Mouse (Mus musculus) ES-E14 (cell line): ENCODE measurements at regions not wholly inside any gene's neighbourhood (a gene's known extent, or its start where the extent isn't known, plus 50 kb on each side); places are given as distances from the start of the nearest gene placed in this dataset.

ENCODE experiments used
- DNase-seq: peaks from one replicate; pipeline ENCODE4 v3.0.0-alpha.2; 2013; ENCODE audit warnings: low read depth, low spot score
- H3K27ac ChIP-seq: 2 replicates; pipeline ENCODE4 v1.5.1; 2012; ENCODE audit warnings: low read depth, mild to moderate bottlenecking, low read length, moderate library complexity, mixed read lengths; ENCODE audit not compliant: poor library complexity, insufficient read depth, severe bottlenecking
- H3K36me3 ChIP-seq: 2 replicates; pipeline ENCODE4 v1.6.1; 2012; ENCODE audit warnings: mild to moderate bottlenecking, low read length, moderate library complexity, mixed read lengths; ENCODE audit not compliant: control insufficient read depth, poor library complexity, insufficient read depth, severe bottlenecking
- H3K4me1 ChIP-seq, 2 experiments: fragments of 150-350 bp in 1 of 2; sonication (generic) in 1 of 2; 2 replicates each; pipeline ENCODE4 v1.6.1; 2012; ENCODE audit warnings: low read length in 2 of 2, mild to moderate bottlenecking in 1 of 2, mixed read lengths in 1 of 2; ENCODE audit not compliant: control insufficient read depth in 2 of 2, insufficient read depth in 2 of 2, poor library complexity in 1 of 2
- H3K4me3 ChIP-seq, 2 experiments: fragments of 150-350 bp in 1 of 2; sonication (generic) in 1 of 2; 2 replicates each; pipeline ENCODE4 v1.5.1; 2012; ENCODE audit warnings: low read length in 2 of 2, low read depth in 1 of 2, mild to moderate bottlenecking in 1 of 2, mixed read lengths in 1 of 2; ENCODE audit not compliant: insufficient read depth in 1 of 2, poor library complexity in 1 of 2, severe bottlenecking in 1 of 2
- H3K9ac ChIP-seq: 2 replicates; pipeline ENCODE4 v1.6.1; 2012; ENCODE audit warnings: low read depth, mild to moderate bottlenecking, low read length, mixed read lengths; ENCODE audit not compliant: poor library complexity, insufficient read depth, severe bottlenecking
- H3K9me3 ChIP-seq: fragments of 150-350 bp; sonication (generic); 2 replicates; pipeline ENCODE4 v1.6.1; 2012; ENCODE audit warnings: low read depth, mild to moderate bottlenecking, low read length; ENCODE audit not compliant: control insufficient read depth, insufficient read depth
- CHD2 ChIP-seq: IDR thresholded peaks from 2 replicates; pipeline ENCODE4 v1.6.1; 2014; ENCODE audit warnings: mild to moderate bottlenecking, low read depth, low read length, inconsistent platforms
- HCFC1 ChIP-seq: IDR thresholded peaks from 2 replicates; pipeline ENCODE4 v1.6.1; 2012; ENCODE audit warnings: low read length, inconsistent platforms, borderline replicate concordance; ENCODE audit not compliant: insufficient read depth
- MAFK ChIP-seq: IDR thresholded peaks from 2 replicates; pipeline ENCODE4 v1.6.1; 2014; ENCODE audit warnings: mild to moderate bottlenecking, low read depth, low read length, inconsistent platforms; ENCODE audit not compliant: insufficient read depth
- ZC3H11A ChIP-seq: IDR thresholded peaks from 2 replicates; pipeline ENCODE4 v1.6.1; 2012; ENCODE audit warnings: low read depth, mild to moderate bottlenecking, inconsistent platforms, low read length, borderline replicate concordance
- ZNF384 ChIP-seq: IDR thresholded peaks from 2 replicates; pipeline ENCODE4 v1.6.1; 2012; ENCODE audit warnings: low read depth, low read length, inconsistent platforms
- in situ Hi-C, 2 experiments: fragments of 600-800 bp; cut with MboI; formaldehyde crosslinking; loops; one replicate each; pipeline ENCODE4 v1.15.1; 2025; ENCODE audit warnings: low sequenced_read_pairs in 2 of 2, inconsistent platforms in 1 of 2; ENCODE audit not compliant: unreplicated experiment in 2 of 2

DNA sequence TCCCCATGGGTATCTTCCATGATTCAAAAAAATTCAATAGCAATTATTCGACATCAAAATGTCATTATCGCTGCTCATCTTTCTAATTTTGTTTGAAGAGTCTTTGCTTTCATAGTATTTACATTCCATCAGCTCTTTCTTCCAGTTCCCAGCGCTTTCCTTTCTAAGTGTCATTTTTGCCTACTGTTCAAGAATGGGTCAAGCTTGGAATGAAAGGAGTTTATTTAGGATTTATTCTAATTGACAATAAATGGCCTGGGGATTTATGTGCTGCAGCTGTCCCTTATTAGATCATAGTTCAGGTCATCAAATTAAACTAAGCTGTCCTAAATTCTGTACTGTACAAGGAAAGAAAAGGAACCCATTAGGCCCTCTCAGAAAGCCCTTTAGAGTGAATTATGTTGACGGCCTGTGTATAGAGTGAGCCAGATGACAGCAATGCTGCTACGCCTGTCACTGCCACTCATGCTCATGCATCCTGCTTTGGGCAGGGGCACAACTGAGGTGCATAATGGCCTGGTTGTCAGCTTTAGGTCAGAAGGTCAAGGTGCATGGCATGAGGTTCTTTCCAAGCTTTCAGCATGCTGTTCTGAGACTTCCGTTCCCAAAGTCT lies 860.4 kb upstream of the Slc10a2 start:
- TF ChIP-seq MAFK (no peak), CHD2 (no peak), ZC3H11A (no peak), ZNF384 (no peak), HCFC1 (no peak)
- Histone ChIP-seq H3K9ac (no peak overlapping the region), H3K4me3 (no peak overlapping the region), H3K36me3 (no peaks in the 10 kb centered on the region), H3K9me3 (no peaks in the 10 kb centered on the region), H3K27ac (no peak overlapping the region), H3K4me1 (no peaks in the 10 kb centered on the region)
- no peak for DNase-seq
- in situ Hi-C loops, result no loop called here

DNA sequence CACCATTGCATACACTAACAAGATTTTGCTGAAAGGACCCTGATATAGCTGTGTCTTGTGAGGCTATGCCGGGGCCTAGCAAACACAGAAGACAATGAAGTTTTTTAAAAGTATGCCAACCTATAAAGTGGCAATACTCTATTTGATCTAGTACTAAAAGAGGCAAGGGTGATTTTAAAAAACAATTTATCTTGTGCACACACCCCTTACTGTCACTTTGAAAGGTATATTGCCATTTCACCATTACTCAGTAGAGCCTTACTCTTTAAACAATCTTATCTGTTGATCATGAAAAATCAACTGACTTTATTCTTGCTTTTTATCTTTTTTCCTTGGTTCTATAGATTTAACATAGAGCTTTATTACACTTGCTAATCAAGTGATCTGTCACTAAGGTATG lies 859.1 kb upstream of the Slc10a2 start:
- Histone ChIP-seq H3K4me1 (no peaks in the 10 kb centered on the region), H3K4me3 (no peak overlapping the region), H3K9me3 (no peaks in the 10 kb centered on the region), H3K27ac (no peak overlapping the region), H3K9ac (no peak overlapping the region), H3K36me3 (no peaks in the 10 kb centered on the region)
- TF ChIP-seq CHD2 (no peak), ZNF384 (no peak)
- in situ Hi-C loops, result no loop called here
- DNase-seq, result no peak

DNA sequence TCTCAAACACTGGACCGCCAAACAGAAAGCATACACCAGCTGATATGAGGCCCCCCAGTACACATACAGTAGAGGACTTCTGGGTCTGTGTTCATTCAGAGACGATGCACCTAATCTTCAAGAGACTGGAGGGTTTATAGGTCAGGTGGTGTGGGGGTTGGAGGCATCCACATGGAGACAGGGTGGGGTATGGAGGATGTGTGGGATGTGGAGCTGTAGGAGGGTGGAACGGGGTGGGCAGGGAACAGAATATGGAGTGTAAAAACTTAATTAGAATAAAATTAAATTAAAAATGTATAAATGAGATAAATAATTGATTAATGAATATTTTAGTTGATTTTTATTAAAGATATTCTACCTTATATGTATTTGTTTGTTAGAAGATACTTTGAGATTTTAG lies 832.9 kb upstream of the Slc10a2 start:
- Histone ChIP-seq H3K27ac (no peak overlapping the region), H3K9me3 (no peaks in the 10 kb centered on the region), H3K36me3 (no peaks in the 10 kb centered on the region), H3K4me3 (no peak overlapping the region), H3K4me1 (no peaks in the 10 kb centered on the region), H3K9ac (no peak overlapping the region)
- no peak for TF ChIP-seq MAFK
- no peak for TF ChIP-seq ZNF384
- TF ChIP-seq CHD2, result no peak
- TF ChIP-seq ZC3H11A, result no peak
- no peak for TF ChIP-seq HCFC1
- in situ Hi-C loops, result no loop called here
- no peak for DNase-seq

DNA sequence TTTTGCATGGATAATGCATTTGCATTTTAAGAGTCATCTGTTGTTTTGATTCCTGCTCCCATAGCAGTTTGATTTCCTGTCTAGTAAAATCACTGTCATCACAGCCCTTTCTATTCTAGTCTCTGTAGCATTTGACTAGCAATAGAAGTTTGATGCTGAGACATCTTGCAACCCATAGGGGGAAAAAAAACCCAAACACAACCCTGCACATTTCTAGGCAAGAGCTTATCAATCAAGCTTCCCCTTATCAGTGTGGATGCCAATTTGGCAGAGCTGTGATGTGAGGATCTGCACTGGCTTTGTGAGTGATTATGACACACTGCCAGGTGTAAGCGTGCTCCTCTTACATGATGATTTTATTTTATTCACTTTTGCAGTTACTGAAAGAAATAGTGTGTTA lies 813.0 kb upstream of the Slc10a2 start:
- TF ChIP-seq MAFK, result no peak
- no peaks in the 10 kb centered on the region for H3K9me3 ChIP-seq
- in situ Hi-C loops, result no loop called here
- H3K4me3 ChIP-seq, result no peak overlapping the region
- no peaks in the 10 kb centered on the region for H3K36me3 ChIP-seq
- H3K9ac ChIP-seq, result no peak overlapping the region
- no peak overlapping the region for H3K27ac ChIP-seq
- H3K4me1 ChIP-seq, result no peaks in the 10 kb centered on the region
- no peak for DNase-seq
